Mouse (Mus musculus) spleen, adult 12 weeks (tissue): ENCODE results near the gene Rwdd3.

Source experiments
- DNase-seq: peaks from one replicate; pipeline ENCODE4 v3.0.0; 2022; ENCODE audit warnings: low spot score

Rwdd3 gene

GRCm38 (mm10) chr3:121159566-121159965 lies 11.9 kb downstream of the Rwdd3 start:
- DNase-seq = no peak

- no peak for DNase-seq
These were observed 12.6 kb downstream of the Rwdd3 start for GRCm38 (mm10) chr3:121158901-121159351.

GRCm38 (mm10) chr3:121157546-121158330 lies 13.8 kb downstream of the Rwdd3 start:
- no peak for DNase-seq

- no peak for DNase-seq
These were observed 14.9 kb downstream of the Rwdd3 start for GRCm38 (mm10) chr3:121156451-121157186.

GRCm38 (mm10) chr3:121156043-121156442 lies 15.5 kb downstream of the Rwdd3 start:
- no peak for DNase-seq

- no peak for DNase-seq
These were observed 37.6 kb downstream of the Rwdd3 start for GRCm38 (mm10) chr3:121133937-121134336.

- no peak for DNase-seq
These were observed 38.5 kb downstream of the Rwdd3 start for GRCm38 (mm10) chr3:121133039-121133438.

GRCm38 (mm10) chr3:121127171-121127570 lies 44.3 kb downstream of the Rwdd3 start:
- DNase-seq = no peak

GRCm38 (mm10) chr3:121126476-121126875 lies 45.0 kb downstream of the Rwdd3 start:
- DNase-seq = no peak

GRCm38 (mm10) chr3:121121072-121121471 lies 50.4 kb downstream of the Rwdd3 start:
- DNase-seq = no peak

GRCm38 (mm10) chr3:121116590-121116989 lies 54.9 kb downstream of the Rwdd3 start:
- no peak for DNase-seq

- no peak for DNase-seq
These were observed 55.4 kb downstream of the Rwdd3 start for GRCm38 (mm10) chr3:121116067-121116466.

GRCm38 (mm10) chr3:121111068-121111467 lies 60.4 kb downstream of the Rwdd3 start:
- DNase-seq = no peak

GRCm38 (mm10) chr3:121110430-121110829 lies 61.1 kb downstream of the Rwdd3 start:
- DNase-seq = no peak

- no peak for DNase-seq
These were observed 64.0 kb downstream of the Rwdd3 start for GRCm38 (mm10) chr3:121107481-121107880.

GRCm38 (mm10) chr3:121105408-121105708 lies 66.1 kb downstream of the Rwdd3 start:
- DNase-seq = no peak
